Mouse (Mus musculus): ENCODE results near the gene Myh1.

- TF ChIP-seq CTCF (IDR thresholded peaks at IDR 0.05; ENCODE audit: extremely low read depth, insufficient read depth, insufficient read length, insufficient replicate concordance) (no peak), POLR2A (IDR thresholded peaks at IDR 0.05; ENCODE audit: low read depth, low read length) (no peak)
These were observed 22.0 kb downstream of the Myh1 start for GRCm38 (mm10) chr11:67221803-67222202.

Data from spleen, adult 2 months (tissue).